Mouse (Mus musculus) C2C12 (cell line): ENCODE measurements around the gene Gm37240.

Source experiments
- CTCF ChIP-seq: IDR thresholded peaks from one replicate; pipeline ENCODE4 v1.5.1; 2011; ENCODE audit not compliant: control insufficient read depth, insufficient read depth, insufficient read length
- MAX ChIP-seq: IDR thresholded peaks from one replicate; pipeline ENCODE4 v1.6.1; 2011; ENCODE audit warnings: mild to moderate bottlenecking, control low read depth
- MYOG ChIP-seq: IDR thresholded peaks from one replicate; pipeline ENCODE4 v1.6.1; 2011; ENCODE audit not compliant: control insufficient read depth, insufficient read length; ENCODE audit errors: extremely low read depth

GRCm38 (mm10) chr3:84484891-84485290, 1402.4 kb downstream of the Gm37240 start:
- no peak for TF ChIP-seq MAX
- TF ChIP-seq CTCF, result no peak
- TF ChIP-seq MYOG, result no peak
